Mouse (Mus musculus): ENCODE data around the gene Zkscan3.

GRCm38 (mm10) chr13:21401636-21402286 is 794 bp downstream of the Zkscan3 start:
- TF ChIP-seq POLR2A (IDR thresholded peaks at IDR 0.05; ENCODE audit: extremely low read depth, insufficient read depth, low read length) (no peak), CTCF (IDR thresholded peaks at IDR 0.05; ENCODE audit: low read depth, low read length) (no peak)
